Mouse (Mus musculus) kidney, postnatal 10 days (tissue): Measurements from ENCODE around the gene Tec.

Source experiments
- DNase-seq: peaks from one replicate; pipeline ENCODE4 v3.0.0; 2021; ENCODE audit warnings: mixed read lengths

The Tec gene

GRCm38 (mm10) chr5:72888260-72888659 lies 20.0 kb upstream of the Tec start:
- DNase-seq: no peak

GRCm38 (mm10) chr5:72886458-72887222 lies 18.4 kb upstream of the Tec start:
- DNase-seq: peak; percentile 21

GRCm38 (mm10) chr5:72883706-72884105 lies 15.4 kb upstream of the Tec start:
- DNase-seq: no peak

GRCm38 (mm10) chr5:72882412-72882765 lies 14.1 kb upstream of the Tec start:
- DNase-seq: no peak

GRCm38 (mm10) chr5:72881748-72882411 lies 13.6 kb upstream of the Tec start:
- DNase-seq: no peak

- DNase-seq: no peak
These were observed 11.5 kb upstream of the Tec start for GRCm38 (mm10) chr5:72879736-72880135.

GRCm38 (mm10) chr5:72871114-72871513 lies 2.8 kb upstream of the Tec start:
- no peak for DNase-seq

GRCm38 (mm10) chr5:72869779-72870608 lies 1.7 kb upstream of the Tec start:
- DNase-seq: no peak

GRCm38 (mm10) chr5:72867036-72867672 lies 1.1 kb downstream of the Tec start:
- DNase-seq: no peak

- DNase-seq: no peak
These were observed 1.9 kb downstream of the Tec start for GRCm38 (mm10) chr5:72866260-72866905.

- no peak for DNase-seq
These were observed 3.6 kb downstream of the Tec start for GRCm38 (mm10) chr5:72864654-72865178.

GRCm38 (mm10) chr5:72863166-72863565 lies 5.1 kb downstream of the Tec start:
- DNase-seq: no peak

- no peak for DNase-seq
These were observed 6.4 kb downstream of the Tec start for GRCm38 (mm10) chr5:72861726-72862385.

GRCm38 (mm10) chr5:72860899-72861298 lies 7.4 kb downstream of the Tec start:
- DNase-seq: peak; percentile 58

GRCm38 (mm10) chr5:72858306-72858705 lies 10.0 kb downstream of the Tec start:
- no peak for DNase-seq

GRCm38 (mm10) chr5:72857756-72858155 lies 10.5 kb downstream of the Tec start:
- no peak for DNase-seq

- no peak for DNase-seq
These were observed 11.9 kb downstream of the Tec start for GRCm38 (mm10) chr5:72856255-72856878.

- peak; percentile 89 for DNase-seq
These were observed 12.6 kb downstream of the Tec start for GRCm38 (mm10) chr5:72855685-72856124.

GRCm38 (mm10) chr5:72854141-72854990 lies 13.9 kb downstream of the Tec start:
- no peak for DNase-seq

GRCm38 (mm10) chr5:72853365-72853764 lies 14.9 kb downstream of the Tec start:
- no peak for DNase-seq
